Mouse (Mus musculus): ENCODE measurements around the gene Olfr67. TPM values are rescaled to one million over a fixed set of nuclear protein-coding genes. Genes with fewer than 3 reads are reported as not detected.
"Not testable (repeated sequence)": the region's sequence is repeated elsewhere in the genome, so short reads cannot be mapped to it uniquely, and the experiment has no call there.

Olfr67 gene
- polyA plus RNA-seq, 1 experiment from 2014 or later = not detected

- no peak for ATAC-seq (replicated peaks; ENCODE audit: low FRiP score, low read depth)
- no peak for TF ChIP-seq CTCF (IDR thresholded peaks at IDR 0.05; ENCODE audit: low read depth)
- Histone ChIP-seq H3K9me3 (replicated peaks; ENCODE audit: low read length) (no peaks in the 10 kb centered on the region), H3K4me2 (ENCODE audit: low read length) (no peak within 1 kb of the TSS), H3K27me3 (ENCODE audit: insufficient read depth, low read length) (no peaks in the 10 kb centered on the region), H3K4me3 (replicated peaks; ENCODE audit: low read depth, low read length) (no peak within 1 kb of the TSS), H3K27ac (no peak within 1 kb of the TSS), H3K36me3 (ENCODE audit: insufficient read depth, low read length) (no peaks in the 10 kb centered on the region), H3K4me1 (replicated peaks; ENCODE audit: insufficient read depth, low read length) (no peaks in the 10 kb centered on the region), H3K9ac (ENCODE audit: low read depth, low read length) (no peak within 1 kb of the TSS)
- DNase-seq (ENCODE audit: low spot score) = no peak
- WGBS = 72% methylated on average over 3 of the region's 3 CpGs
Observed at GRCm38 (mm10) chr7:103779598-103779997, 12.0 kb downstream of the Olfr67 start, which contains the start of gene Olfr68. Gene Olfr68 (minus strand): TSS chr7:103779698.

- 84% methylated on average over 3 of the region's 4 CpGs for WGBS
- not testable (repeated sequence) for H3K4me3 ChIP-seq (replicated peaks; ENCODE audit: low read depth, low read length); H3K9ac ChIP-seq (ENCODE audit: low read depth, low read length); DNase-seq (ENCODE audit: low spot score); H3K36me3 ChIP-seq (ENCODE audit: insufficient read depth, low read length); H3K27me3 ChIP-seq (ENCODE audit: insufficient read depth, low read length); H3K9me3 ChIP-seq (replicated peaks; ENCODE audit: low read length); ATAC-seq (replicated peaks; ENCODE audit: low FRiP score, low read depth); H3K27ac ChIP-seq; H3K4me2 ChIP-seq (ENCODE audit: low read length); H3K4me1 ChIP-seq (replicated peaks; ENCODE audit: insufficient read depth, low read length)
Observed at GRCm38 (mm10) chr7:103777652-103778051, 14.0 kb downstream of the Olfr67 start.

- no peak for ATAC-seq (replicated peaks; ENCODE audit: low FRiP score, low read depth)
Observed at GRCm38 (mm10) chr7:103771494-103771893, 20.1 kb downstream of the Olfr67 start, which contains the start of gene Olfr69. Gene Olfr69 (minus strand): TSS chr7:103771594.

GRCm38 (mm10) chr7:103767687-103768086 lies 23.9 kb downstream of the Olfr67 start:
- not testable (repeated sequence) for H3K9ac ChIP-seq (ENCODE audit: low read depth, low read length); H3K36me3 ChIP-seq (ENCODE audit: insufficient read depth, low read length); H3K4me2 ChIP-seq (ENCODE audit: low read length); H3K9me3 ChIP-seq (replicated peaks; ENCODE audit: low read length); DNase-seq (ENCODE audit: low spot score); H3K27ac ChIP-seq; ATAC-seq (replicated peaks; ENCODE audit: low FRiP score, low read depth); H3K4me3 ChIP-seq (replicated peaks; ENCODE audit: low read depth, low read length); H3K4me1 ChIP-seq (replicated peaks; ENCODE audit: insufficient read depth, low read length); H3K27me3 ChIP-seq (ENCODE audit: insufficient read depth, low read length)
- WGBS = 91% methylated on average over 4 of the region's 6 CpGs

More at GRCm38 (mm10) chr7:103771494-103771893, 20.1 kb downstream of the Olfr67 start, which contains the start of gene Olfr69:
- Histone ChIP-seq H3K9ac (ENCODE audit: low read depth, low read length) (no peak within 1 kb of the TSS), H3K4me3 (replicated peaks; ENCODE audit: low read depth, low read length) (no peak within 1 kb of the TSS), H3K4me2 (ENCODE audit: low read length) (no peak within 1 kb of the TSS), H3K4me1 (replicated peaks; ENCODE audit: insufficient read depth, low read length) (no peaks in the 10 kb centered on the region), H3K27me3 (ENCODE audit: insufficient read depth, low read length) (no peaks in the 10 kb centered on the region), H3K36me3 (ENCODE audit: insufficient read depth, low read length) (no peaks in the 10 kb centered on the region), H3K27ac (no peak within 1 kb of the TSS), H3K9me3 (replicated peaks; ENCODE audit: low read length) (no peaks in the 10 kb centered on the region)
- no peak for TF ChIP-seq CTCF (IDR thresholded peaks at IDR 0.05; ENCODE audit: low read depth)
- DNase-seq (ENCODE audit: low spot score) = no peak
- 73% methylated on average over 2 of the region's 2 CpGs for WGBS

- WGBS = 81% methylated on average over 6 of the region's 6 CpGs
- not testable (repeated sequence) for H3K4me3 ChIP-seq (replicated peaks; ENCODE audit: low read depth, low read length); H3K4me2 ChIP-seq (ENCODE audit: low read length); H3K9me3 ChIP-seq (replicated peaks; ENCODE audit: low read length); H3K27me3 ChIP-seq (ENCODE audit: insufficient read depth, low read length); H3K27ac ChIP-seq; DNase-seq (ENCODE audit: low spot score); H3K36me3 ChIP-seq (ENCODE audit: insufficient read depth, low read length); H3K4me1 ChIP-seq (replicated peaks; ENCODE audit: insufficient read depth, low read length); H3K9ac ChIP-seq (ENCODE audit: low read depth, low read length); ATAC-seq (replicated peaks; ENCODE audit: low FRiP score, low read depth)
Observed at GRCm38 (mm10) chr7:103762212-103762611, 29.4 kb downstream of the Olfr67 start.

GRCm38 (mm10) chr7:103757233-103757632 lies 34.4 kb downstream of the Olfr67 start, which contains the start of gene Olfr630:
Gene Olfr630 (minus strand): TSS chr7:103757333.
- WGBS = 34% methylated on average over 2 of the region's 2 CpGs
- Histone ChIP-seq H3K9ac (ENCODE audit: low read depth, low read length) (no peak within 1 kb of the TSS), H3K27ac (no peak within 1 kb of the TSS), H3K4me3 (replicated peaks; ENCODE audit: low read depth, low read length) (no peak within 1 kb of the TSS), H3K36me3 (ENCODE audit: insufficient read depth, low read length) (no peaks in the 10 kb centered on the region), H3K4me2 (ENCODE audit: low read length) (no peak within 1 kb of the TSS), H3K4me1 (replicated peaks; ENCODE audit: insufficient read depth, low read length) (no peaks in the 10 kb centered on the region), H3K27me3 (ENCODE audit: insufficient read depth, low read length) (no peaks in the 10 kb centered on the region), H3K9me3 (replicated peaks; ENCODE audit: low read length) (no peaks in the 10 kb centered on the region)
- no peak for TF ChIP-seq CTCF (IDR thresholded peaks at IDR 0.05; ENCODE audit: low read depth)
- ATAC-seq (replicated peaks; ENCODE audit: low FRiP score, low read depth) = no peak
- no peak for DNase-seq (ENCODE audit: low spot score)

GRCm38 (mm10) chr7:103744843-103745242 lies 46.8 kb downstream of the Olfr67 start, which contains the start of gene Olfr629:
Gene Olfr629 (minus strand): TSS chr7:103744943.
- 74% methylated on average over 2 of the region's 2 CpGs for WGBS
- no peak within 1 kb of the TSS for H3K27ac ChIP-seq
- H3K4me2 ChIP-seq (ENCODE audit: low read length) = no peak within 1 kb of the TSS
- no peaks in the 10 kb centered on the region for H3K9me3 ChIP-seq (replicated peaks; ENCODE audit: low read length)
- no peak for TF ChIP-seq CTCF (IDR thresholded peaks at IDR 0.05; ENCODE audit: low read depth)
- H3K4me3 ChIP-seq (replicated peaks; ENCODE audit: low read depth, low read length) = no peak within 1 kb of the TSS
- H3K9ac ChIP-seq (ENCODE audit: low read depth, low read length) = no peak within 1 kb of the TSS
- DNase-seq (ENCODE audit: low spot score) (no peak), ATAC-seq (replicated peaks; ENCODE audit: low FRiP score, low read depth) (no peak)
- no peaks in the 10 kb centered on the region for H3K27me3 ChIP-seq (ENCODE audit: insufficient read depth, low read length)
- no peaks in the 10 kb centered on the region for H3K36me3 ChIP-seq (ENCODE audit: insufficient read depth, low read length)
- no peaks in the 10 kb centered on the region for H3K4me1 ChIP-seq (replicated peaks; ENCODE audit: insufficient read depth, low read length)

Other genes with a start within 250 kb of the Olfr67 start
- not detected in 2 replicates for gene Olfr612, start 249.1 kb downstream of the Olfr67 start, polyA plus RNA-seq (2015; fragmentation: Nextera tagmentation; extraction: Ambion mirVana)
- not detected in 2 replicates for gene Olfr613, start 243.7 kb downstream of the Olfr67 start, polyA plus RNA-seq (2015; fragmentation: Nextera tagmentation; extraction: Ambion mirVana)
- not detected in 2 replicates for gene Olfr615, start 235.7 kb downstream of the Olfr67 start, polyA plus RNA-seq (2015; fragmentation: Nextera tagmentation; extraction: Ambion mirVana)
- not detected in 2 replicates for gene Olfr616, start 222.7 kb downstream of the Olfr67 start, polyA plus RNA-seq (2015; fragmentation: Nextera tagmentation; extraction: Ambion mirVana)
- gene Olfr617, start 218.8 kb downstream of the Olfr67 start, polyA plus RNA-seq (2015; fragmentation: Nextera tagmentation; extraction: Ambion mirVana) = not detected in 2 replicates
- gene Olfr618, start 201.7 kb downstream of the Olfr67 start, polyA plus RNA-seq (2015; fragmentation: Nextera tagmentation; extraction: Ambion mirVana) = not detected in 2 replicates
- not detected in 2 replicates for gene Olfr619, start 191.2 kb downstream of the Olfr67 start, polyA plus RNA-seq (2015; fragmentation: Nextera tagmentation; extraction: Ambion mirVana)
- gene Olfr620, start 179.3 kb downstream of the Olfr67 start, polyA plus RNA-seq (2015; fragmentation: Nextera tagmentation; extraction: Ambion mirVana) = not detected in 2 replicates
- gene Olfr622, start 149.1 kb downstream of the Olfr67 start, polyA plus RNA-seq (2015; fragmentation: Nextera tagmentation; extraction: Ambion mirVana) = not detected in 2 replicates
- not detected in 2 replicates for gene Olfr623, start 128.1 kb downstream of the Olfr67 start, polyA plus RNA-seq (2015; fragmentation: Nextera tagmentation; extraction: Ambion mirVana)
- 0.01 and 0.04 TPM in 2 replicates for gene Olfr624, start 120.6 kb downstream of the Olfr67 start, polyA plus RNA-seq (2015; fragmentation: Nextera tagmentation; extraction: Ambion mirVana)
- not detected in 2 replicates for gene Olfr625-ps1, start 109.1 kb downstream of the Olfr67 start, polyA plus RNA-seq (2015; fragmentation: Nextera tagmentation; extraction: Ambion mirVana)
- gene Olfr243, start 77.2 kb downstream of the Olfr67 start, polyA plus RNA-seq (2015; fragmentation: Nextera tagmentation; extraction: Ambion mirVana) = not detected in 2 replicates
- not detected in 2 replicates for gene Olfr628, start 61.4 kb downstream of the Olfr67 start, polyA plus RNA-seq (2015; fragmentation: Nextera tagmentation; extraction: Ambion mirVana)
- not detected in 2 replicates for gene Olfr629, start 46.9 kb downstream of the Olfr67 start, polyA plus RNA-seq (2015; fragmentation: Nextera tagmentation; extraction: Ambion mirVana)
- not detected in 2 replicates for gene Olfr630, start 34.5 kb downstream of the Olfr67 start, polyA plus RNA-seq (2015; fragmentation: Nextera tagmentation; extraction: Ambion mirVana)
- gene Olfr69, start 20.2 kb downstream of the Olfr67 start, polyA plus RNA-seq (2015; fragmentation: Nextera tagmentation; extraction: Ambion mirVana) = not detected in 2 replicates
- not detected in 2 replicates for gene Olfr68, start 12.1 kb downstream of the Olfr67 start, polyA plus RNA-seq (2015; fragmentation: Nextera tagmentation; extraction: Ambion mirVana)
- gene Hbb-bt, start 22.2 kb upstream of the Olfr67 start, polyA plus RNA-seq (2015; fragmentation: Nextera tagmentation; extraction: Ambion mirVana) = 402 and 408 TPM in 2 replicates
- 1,726 and 1,799 TPM in 2 replicates for gene Hbb-bs, start 36.3 kb upstream of the Olfr67 start, polyA plus RNA-seq (2015; fragmentation: Nextera tagmentation; extraction: Ambion mirVana)
- not detected in 2 replicates for gene Hbb-bh2, start 48.7 kb upstream of the Olfr67 start, polyA plus RNA-seq (2015; fragmentation: Nextera tagmentation; extraction: Ambion mirVana)
- gene Hbb-bh1, start 51.3 kb upstream of the Olfr67 start, polyA plus RNA-seq (2015; fragmentation: Nextera tagmentation; extraction: Ambion mirVana) = not detected in 2 replicates
- gene Hbb-y, start 61.4 kb upstream of the Olfr67 start, polyA plus RNA-seq (2015; fragmentation: Nextera tagmentation; extraction: Ambion mirVana) = 0.38 and 0.54 TPM in 2 replicates
- not detected in 2 replicates for gene Olfr66, start 94.4 kb upstream of the Olfr67 start, polyA plus RNA-seq (2015; fragmentation: Nextera tagmentation; extraction: Ambion mirVana)
- gene Olfr64, start 102.7 kb upstream of the Olfr67 start, polyA plus RNA-seq (2015; fragmentation: Nextera tagmentation; extraction: Ambion mirVana) = not detected in 2 replicates
- not detected in 2 replicates for gene Olfr65, start 111.7 kb upstream of the Olfr67 start, polyA plus RNA-seq (2015; fragmentation: Nextera tagmentation; extraction: Ambion mirVana)
- not detected in 2 replicates for gene Olfr631, start 137.0 kb upstream of the Olfr67 start, polyA plus RNA-seq (2015; fragmentation: Nextera tagmentation; extraction: Ambion mirVana)
- not detected in 2 replicates for gene Olfr632, start 142.5 kb upstream of the Olfr67 start, polyA plus RNA-seq (2015; fragmentation: Nextera tagmentation; extraction: Ambion mirVana)
- not detected in 2 replicates for gene Olfr633, start 152.6 kb upstream of the Olfr67 start, polyA plus RNA-seq (2015; fragmentation: Nextera tagmentation; extraction: Ambion mirVana)
- gene Olfr635, start 179.3 kb upstream of the Olfr67 start, polyA plus RNA-seq (2015; fragmentation: Nextera tagmentation; extraction: Ambion mirVana) = not detected in 2 replicates
- gene Olfr638, start 206.9 kb upstream of the Olfr67 start, polyA plus RNA-seq (2015; fragmentation: Nextera tagmentation; extraction: Ambion mirVana) = not detected in 2 replicates
- gene Olfr639, start 225.5 kb upstream of the Olfr67 start, polyA plus RNA-seq (2015; fragmentation: Nextera tagmentation; extraction: Ambion mirVana) = 0.01 TPM in 1 of 2 replicates, not detected in the other
- gene Olfr640, start 233.8 kb upstream of the Olfr67 start, polyA plus RNA-seq (2015; fragmentation: Nextera tagmentation; extraction: Ambion mirVana) = not detected in 2 replicates
- not detected in 2 replicates for gene Olfr641, start 243.6 kb upstream of the Olfr67 start, polyA plus RNA-seq (2015; fragmentation: Nextera tagmentation; extraction: Ambion mirVana)